Mouse (Mus musculus) embryo, embryonic 11 days (tissue): ENCODE results near the gene Hcn3.
A peak's percentile ranks its signal among the peaks of the same experiment; 100 is the strongest.
"Not testable (repeated sequence)": the region's sequence is repeated elsewhere in the genome, so short reads cannot be mapped to it uniquely, and the experiment has no call there.

Experiments
- DNase-seq: peaks from one replicate; pipeline ENCODE4 v3.0.0-alpha.2; 2015

Hcn3 gene

GRCm38 (mm10) chr3:89181749-89182500, 21.9 kb upstream of the Hcn3 start:
- DNase-seq: no peak

GRCm38 (mm10) chr3:89179056-89179455, 19.1 kb upstream of the Hcn3 start:
- DNase-seq: no peak

- DNase-seq: no peak
These were observed 18.1 kb upstream of the Hcn3 start for GRCm38 (mm10) chr3:89178107-89178385.

GRCm38 (mm10) chr3:89177242-89178106, 17.5 kb upstream of the Hcn3 start, which contains the start of gene Scamp3:
TSS of gene Scamp3 (plus strand) at chr3:89177473.
- peak; percentile 95 for DNase-seq

GRCm38 (mm10) chr3:89176421-89176820, 16.4 kb upstream of the Hcn3 start:
- no peak for DNase-seq

GRCm38 (mm10) chr3:89175544-89175943, 15.5 kb upstream of the Hcn3 start:
- DNase-seq: no peak

- no peak for DNase-seq
These were observed 14.8 kb upstream of the Hcn3 start for GRCm38 (mm10) chr3:89174844-89175243.

- no peak for DNase-seq
These were observed 6.9 kb upstream of the Hcn3 start for GRCm38 (mm10) chr3:89166945-89167344.

- no peak for DNase-seq
These were observed 5.4 kb upstream of the Hcn3 start for GRCm38 (mm10) chr3:89165268-89165870.

GRCm38 (mm10) chr3:89164506-89165267, 4.7 kb upstream of the Hcn3 start, which contains the start of gene Clk2:
TSS of gene Clk2 (plus strand) at chr3:89164795.
- peak; percentile 97 for DNase-seq

GRCm38 (mm10) chr3:89163643-89164245, 3.7 kb upstream of the Hcn3 start:
- no peak for DNase-seq

GRCm38 (mm10) chr3:89163123-89163522, 3.1 kb upstream of the Hcn3 start:
- DNase-seq: no peak

- DNase-seq: no peak
These were observed 1.8 kb upstream of the Hcn3 start for GRCm38 (mm10) chr3:89161786-89162185.

GRCm38 (mm10) chr3:89161207-89161606, 1.2 kb upstream of the Hcn3 start:
- DNase-seq: not testable (repeated sequence)

- DNase-seq: peak; percentile 81
These were observed 785 bp downstream of the Hcn3 start for GRCm38 (mm10) chr3:89159211-89159610.

GRCm38 (mm10) chr3:89158651-89159050, 1.3 kb downstream of the Hcn3 start:
- DNase-seq: no peak

GRCm38 (mm10) chr3:89156951-89157350, 3.0 kb downstream of the Hcn3 start:
- DNase-seq: no peak

- no peak for DNase-seq
These were observed 7.7 kb downstream of the Hcn3 start for GRCm38 (mm10) chr3:89152084-89152835.

GRCm38 (mm10) chr3:89148567-89148966, 11.4 kb downstream of the Hcn3 start:
- DNase-seq: no peak

GRCm38 (mm10) chr3:89147979-89148311, 12.1 kb downstream of the Hcn3 start:
- peak; percentile 22 for DNase-seq

GRCm38 (mm10) chr3:89147101-89147978, 12.7 kb downstream of the Hcn3 start:
- peak; percentile 33 for DNase-seq
